ENCODE assay signal across 7 mouse cellular contexts in genomic region chr9:95406571-95407561, GRCm38 (mm10). TPM values are rescaled to one million over a fixed set of nuclear protein-coding genes. Genes with fewer than 3 reads are reported as not detected.
DNase-seq lines count a peak whose midpoint lies in the region; ATAC-seq lines count a peak whose summit lies in the region.

Gene Chst2 (minus strand): TSS chr9:95406722.

- H3K4me2 ChIP-seq in embryonic facial prominence, embryonic 14.5 days (ENCODE audit: low read depth, low read length) = peak within 1 kb of the TSS; percentile 96
- H3K4me2 ChIP-seq in limb, embryonic 13.5 days (replicated peaks) = peak within 1 kb of the TSS; percentile 98
- H3K4me2 ChIP-seq in midbrain, embryonic 15.5 days = peak within 1 kb of the TSS; percentile 92
- H3K4me2 ChIP-seq in stomach, embryonic 14.5 days (replicated peaks; ENCODE audit: low read depth, low read length) = peak within 1 kb of the TSS; percentile 94

- peaks cover 19% of the 10 kb centered on the region; the same call in 1 of the 2 replicates for H3K4me1 ChIP-seq in embryonic facial prominence, embryonic 14.5 days (ENCODE audit: control insufficient read depth, insufficient read depth, low read length)
- H3K4me1 ChIP-seq in heart, embryonic 10.5 days = peaks cover 29% of the 10 kb centered on the region
- H3K4me1 ChIP-seq in limb, embryonic 13.5 days = peaks cover 27% of the 10 kb centered on the region
- H3K4me1 ChIP-seq in midbrain, embryonic 15.5 days = peaks cover 30% of the 10 kb centered on the region
- H3K4me1 ChIP-seq in stomach, embryonic 14.5 days (ENCODE audit: control insufficient read depth, insufficient read depth, low read length) = 0 out of 2 replicates have a peak, but pooled peaks cover 6% of the 10 kb centered on the region

- peak; percentile 96 for ATAC-seq in embryonic facial prominence, embryonic 14.5 days (ENCODE audit: low read depth)
- ATAC-seq in limb, embryonic 13.5 days (ENCODE audit: low FRiP score, low read depth) = peak; percentile 94
- ATAC-seq in midbrain, embryonic 15.5 days (replicated peaks) = peak; percentile 94
- ATAC-seq in stomach, embryonic 14.5 days (ENCODE audit: insufficient number of reproducible peaks, insufficient read depth, low FRiP score, low read depth) = peak; percentile 86

- no peaks in the 10 kb centered on the region; the same call in 1 of the 2 replicates for H3K27me3 ChIP-seq in embryonic facial prominence, embryonic 14.5 days (replicated peaks; ENCODE audit: control insufficient read depth, insufficient read depth, low read length)
- H3K27me3 ChIP-seq in heart, embryonic 10.5 days (ENCODE audit: insufficient read depth, poor library complexity, severe bottlenecking) = peaks cover 19% of the 10 kb centered on the region
- H3K27me3 ChIP-seq in limb, embryonic 13.5 days = peaks cover 15% of the 10 kb centered on the region
- no peaks in the 10 kb centered on the region for H3K27me3 ChIP-seq in midbrain, embryonic 15.5 days (replicated peaks)
- 0 out of 2 replicates have a peak, but pooled peaks cover 2% of the 10 kb centered on the region for H3K27me3 ChIP-seq in stomach, embryonic 14.5 days (ENCODE audit: control insufficient read depth, insufficient read depth, low read length)

- WGBS in embryonic facial prominence, embryonic 14.5 days = under 1% methylated on average over 41 of the region's 102 CpGs
- WGBS in heart, embryonic 10.5 days = 0% methylated on average over 93 of the region's 102 CpGs
- under 1% methylated on average over 96 of the region's 102 CpGs for WGBS in limb, embryonic 13.5 days
- WGBS in midbrain, embryonic 15.5 days = under 1% methylated on average over 101 of the region's 102 CpGs
- WGBS in stomach, embryonic 14.5 days = under 1% methylated on average over 102 of the region's 102 CpGs

- peak within 1 kb of the TSS; percentile 78 for H3K4me3 ChIP-seq in embryonic facial prominence, embryonic 14.5 days (ENCODE audit: low read depth, low read length)
- H3K4me3 ChIP-seq in heart, embryonic 10.5 days = peak within 1 kb of the TSS; percentile 78
- H3K4me3 ChIP-seq in limb, embryonic 13.5 days = peak within 1 kb of the TSS; percentile 85
- H3K4me3 ChIP-seq in midbrain, embryonic 15.5 days = peak within 1 kb of the TSS; percentile 61
- H3K4me3 ChIP-seq in stomach, embryonic 14.5 days (ENCODE audit: low read depth, low read length) = peak within 1 kb of the TSS; percentile 61

- H3K36me3 ChIP-seq in embryonic facial prominence, embryonic 14.5 days (ENCODE audit: control insufficient read depth, insufficient read depth, low read length) = no peaks in the 10 kb centered on the region
- H3K36me3 ChIP-seq in heart, embryonic 10.5 days = no peaks in the 10 kb centered on the region
- peaks cover 7% of the 10 kb centered on the region for H3K36me3 ChIP-seq in limb, embryonic 13.5 days
- H3K36me3 ChIP-seq in midbrain, embryonic 15.5 days (replicated peaks) = no peaks in the 10 kb centered on the region
- H3K36me3 ChIP-seq in stomach, embryonic 14.5 days (ENCODE audit: control insufficient read depth, insufficient read depth, low read length) = no peaks in the 10 kb centered on the region

- H3K27ac ChIP-seq in embryonic facial prominence, embryonic 14.5 days (replicated peaks; ENCODE audit: low read depth, low read length) = peak within 1 kb of the TSS; percentile 84
- peak within 1 kb of the TSS; percentile 82 for H3K27ac ChIP-seq in heart, embryonic 10.5 days
- peak within 1 kb of the TSS; percentile 85 for H3K27ac ChIP-seq in limb, embryonic 13.5 days
- H3K27ac ChIP-seq in midbrain, embryonic 15.5 days = peak within 1 kb of the TSS; percentile 87
- H3K27ac ChIP-seq in stomach, embryonic 14.5 days (ENCODE audit: low read length) = peak within 1 kb of the TSS; percentile 72

- H3K9ac ChIP-seq in embryonic facial prominence, embryonic 14.5 days (ENCODE audit: low read depth, low read length) = peak within 1 kb of the TSS; percentile 85
- peak within 1 kb of the TSS; percentile 92 for H3K9ac ChIP-seq in limb, embryonic 13.5 days
- peak within 1 kb of the TSS; percentile 83 for H3K9ac ChIP-seq in midbrain, embryonic 15.5 days
- H3K9ac ChIP-seq in stomach, embryonic 14.5 days (replicated peaks; ENCODE audit: low read depth, low read length) = peak within 1 kb of the TSS; percentile 61

- peak; percentile 74 to 81 for DNase-seq in adrenal gland, postnatal 4 days (ENCODE audit: low spot score in 2 of 2)
- DNase-seq in embryonic facial prominence, embryonic 14.5 days (ENCODE audit: low spot score) = peak; percentile 95
- DNase-seq in heart, embryonic 10.5 days (ENCODE audit: low spot score) = peak; percentile 90
- DNase-seq in kidney, adult 9 months = peak; percentile 76

- no peaks in the 10 kb centered on the region for H3K9me3 ChIP-seq in embryonic facial prominence, embryonic 14.5 days (ENCODE audit: control insufficient read depth, low read length)
- H3K9me3 ChIP-seq in heart, embryonic 10.5 days = no peaks in the 10 kb centered on the region
- H3K9me3 ChIP-seq in limb, embryonic 13.5 days = no peaks in the 10 kb centered on the region
- no peaks in the 10 kb centered on the region for H3K9me3 ChIP-seq in midbrain, embryonic 15.5 days
- no peaks in the 10 kb centered on the region for H3K9me3 ChIP-seq in stomach, embryonic 14.5 days (ENCODE audit: control insufficient read depth, low read depth, low read length)

RNA-seq across cellular contexts. Expression of gene Chst2, which starts in this region (rescaled TPM):
- total RNA-seq in adrenal gland, postnatal 4 days (2021) = 10 to 100 TPM; 42.5 to 42.6 TPM
- 8.1 and 10.2 TPM in 2 replicates for polyA plus RNA-seq in embryonic facial prominence, embryonic 14.5 days (2014; fragmentation: Nextera tagmentation; extraction: Ambion mirVana)
- polyA plus RNA-seq in heart, embryonic 10.5 days (2016; fragmentation: Nextera tagmentation; extraction: Ambion mirVana) = 1.6 and 2.1 TPM in 2 replicates
- polyA plus RNA-seq in limb, embryonic 13.5 days (2015; fragmentation: Nextera tagmentation; extraction: Ambion mirVana) = 9.7 and 11.5 TPM in 2 replicates
- polyA plus RNA-seq in midbrain, embryonic 15.5 days (2015; fragmentation: Nextera tagmentation; extraction: Ambion mirVana) = 19.2 and 22.6 TPM in 2 replicates
- polyA plus RNA-seq in stomach, embryonic 14.5 days (2014; fragmentation: Nextera tagmentation; extraction: Ambion mirVana) = 3.0 and 4.4 TPM in 2 replicates

Comparison
In these comparisons a context has a peak if more than half of its experiments do, and no peak if none do; other contexts are left out.
1. Peak in every context shown above with its lines: DNase-seq, ATAC-seq, H3K4me3 ChIP-seq and H3K27ac ChIP-seq.